Mouse (Mus musculus) intestine, embryonic 16.5 days (tissue): Measurements from ENCODE around the gene Atn1. TPM values are rescaled to one million over a fixed set of nuclear protein-coding genes. Genes with fewer than 3 reads are reported as not detected.

ENCODE experiments used
- ATAC-seq: fragments of 200-750 bp; cut with Nextera tagmentation; 2 replicates; pipeline ENCODE4 v1.8.0; 2017; ENCODE audit warnings: moderate TSS enrichment, moderate library complexity
- H3K27ac ChIP-seq: fragments of 300-500 bp; sonication (generic); 2 replicates; pipeline ENCODE4 v1.5.1; 2014; ENCODE audit warnings: mild to moderate bottlenecking, low read length
- H3K27me3 ChIP-seq: fragments of 300-500 bp; sonication (generic); replicated peaks from 2 replicates; pipeline ENCODE4 v1.6.1; 2014; ENCODE audit warnings: low read length, control low read depth, mixed read lengths; ENCODE audit not compliant: control insufficient read depth, insufficient read depth
- H3K36me3 ChIP-seq: fragments of 300-500 bp; sonication (generic); 2 replicates; pipeline ENCODE4 v1.6.1; 2014; ENCODE audit warnings: low read length, control low read depth; ENCODE audit not compliant: control insufficient read depth, insufficient read depth
- H3K4me1 ChIP-seq: fragments of 300-500 bp; sonication (generic); 2 replicates; pipeline ENCODE4 v1.6.1; 2014; ENCODE audit warnings: low read length, control low read depth, mixed read lengths; ENCODE audit not compliant: control insufficient read depth, insufficient read depth
- H3K4me2 ChIP-seq: fragments of 300-500 bp; sonication (generic); 2 replicates; pipeline ENCODE4 v1.6.1; 2014; ENCODE audit warnings: low read depth, low read length, control low read depth
- H3K4me3 ChIP-seq: fragments of 300-500 bp; sonication (generic); 2 replicates; pipeline ENCODE4 v1.5.1; 2014; ENCODE audit warnings: mild to moderate bottlenecking, low read length
- H3K9ac ChIP-seq: fragments of 300-500 bp; sonication (generic); 2 replicates; pipeline ENCODE4 v1.6.1; 2014; ENCODE audit warnings: low read depth, low read length
- H3K9me3 ChIP-seq: fragments of 300-500 bp; sonication (generic); 2 replicates; pipeline ENCODE4 v1.6.1; 2016; ENCODE audit warnings: low read length, control low read depth; ENCODE audit not compliant: control insufficient read depth
- WGBS: fragments of 180-500 bp; shearing (Covaris S2); extraction: QIAGEN DNeasy Blood & Tissue Kit; methylation state at CpG from one replicate; pipeline ENCODE4 v1.1.7; 2014; 5-methylcytosine and 5-hydroxymethylcytosine counted together
- polyA plus RNA-seq: library from polyadenylated mRNA; unstranded; fragments of >200 nt; fragmentation: Nextera tagmentation; extraction: Ambion mirVana; gene quantifications from 2 replicates; pipeline ENCODE4 v1.2.1, GENCODE M21; 2015

Gene Atn1
- polyA plus RNA-seq, 1 experiment from 2014 or later, result 8.3 TPM

GRCm38 (mm10) chr6:124745490-124746295 is 10.6 kb downstream of the Atn1 start:
- Histone ChIP-seq H3K27ac (peak overlapping the region; percentile 90), H3K9ac (peak overlapping the region; percentile 96), H3K36me3 (peaks cover 20% of the 10 kb centered on the region; the same call in 1 of the 2 replicates), H3K9me3 (no peaks in the 10 kb centered on the region), H3K4me1 (peaks cover 24% of the 10 kb centered on the region), H3K27me3 (no peaks in the 10 kb centered on the region), H3K4me2 (peak overlapping the region; percentile 99), H3K4me3 (peak overlapping the region; percentile 62)
- ATAC-seq, result peak; percentile 83
- WGBS, result 1% methylated on average over 85 of the region's 85 CpGs

DNA sequence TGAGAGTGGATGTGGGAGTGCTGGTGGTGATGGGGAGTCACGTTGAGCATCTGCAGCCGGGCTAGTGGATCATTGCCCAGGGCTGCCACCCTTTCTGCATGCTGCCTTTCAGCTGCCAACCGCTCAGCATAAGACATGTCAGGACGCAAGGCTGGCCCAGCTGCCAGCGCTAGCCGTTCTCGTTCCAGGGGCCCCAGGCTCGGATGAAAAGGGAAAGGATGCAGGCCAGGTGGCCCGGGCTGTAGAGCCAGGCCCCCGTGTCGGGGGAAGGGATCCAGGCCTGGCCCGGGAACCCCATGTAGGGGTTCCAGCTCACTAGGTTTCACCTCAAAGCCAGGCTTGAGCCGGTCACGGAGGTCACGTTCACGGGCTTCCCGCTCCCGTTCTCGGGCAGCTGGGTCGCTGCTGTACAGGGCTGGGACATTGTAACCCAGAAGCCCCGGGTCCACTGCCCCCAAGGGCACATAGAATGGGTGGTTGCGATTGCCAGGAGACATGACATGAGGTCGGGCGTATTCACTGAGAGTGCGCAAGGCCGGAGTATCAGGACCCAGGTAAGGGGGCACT is 11.5 kb downstream of the Atn1 start:
- Histone ChIP-seq H3K9ac (peak overlapping the region; percentile 96), H3K4me2 (peak overlapping the region; percentile 99), H3K4me1 (peaks cover 26% of the 10 kb centered on the region), H3K27me3 (no peaks in the 10 kb centered on the region), H3K36me3 (peaks cover 20% of the 10 kb centered on the region; the same call in 1 of the 2 replicates), H3K4me3 (peak overlapping the region; percentile 62), H3K27ac (peak overlapping the region; percentile 56), H3K9me3 (no peaks in the 10 kb centered on the region)
- 71% methylated on average over 26 of the region's 26 CpGs for WGBS
- no peak for ATAC-seq

DNA sequence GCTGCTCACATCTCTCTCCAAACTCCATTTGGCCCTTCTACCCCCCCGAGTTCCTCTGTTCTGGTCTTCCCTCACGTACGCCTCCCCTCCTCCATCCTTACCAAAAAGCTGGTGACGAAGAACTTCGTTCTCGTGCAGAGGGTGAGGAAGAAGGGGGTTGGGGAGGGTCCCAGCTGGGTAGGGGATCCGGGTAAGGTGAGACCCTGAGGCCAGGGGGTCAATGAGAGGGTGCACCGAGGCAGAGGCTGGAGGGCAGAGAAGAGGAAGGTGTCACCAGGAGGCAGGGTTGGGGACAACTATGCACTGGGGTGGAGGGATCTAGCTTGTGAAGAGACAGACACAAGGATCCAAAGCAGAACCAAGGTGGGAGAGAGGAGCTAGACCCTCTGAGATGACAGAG is 12.7 kb downstream of the Atn1 start:
- no peak for ATAC-seq
- Histone ChIP-seq H3K27me3 (no peaks in the 10 kb centered on the region), H3K9me3 (no peaks in the 10 kb centered on the region), H3K27ac (no peak overlapping the region), H3K36me3 (peaks cover 14% of the 10 kb centered on the region; the same call in 1 of the 2 replicates), H3K4me3 (no peak overlapping the region), H3K4me2 (no peak overlapping the region), H3K4me1 (peaks cover 37% of the 10 kb centered on the region), H3K9ac (no peak overlapping the region)
- WGBS, result 88% methylated on average over 8 of the region's 8 CpGs

GRCm38 (mm10) chr6:124742839-124743514 is 13.3 kb downstream of the Atn1 start:
- ATAC-seq, result no peak
- H3K4me3 ChIP-seq, result no peak overlapping the region
- 90% methylated on average over 15 of the region's 15 CpGs for WGBS
- no peak overlapping the region for H3K27ac ChIP-seq
- H3K36me3 ChIP-seq, result peaks cover 14% of the 10 kb centered on the region; the same call in 1 of the 2 replicates
- H3K27me3 ChIP-seq, result no peaks in the 10 kb centered on the region
- peak overlapping the region; percentile 4; the same call in 1 of the 2 replicates for H3K9ac ChIP-seq
- peaks cover 37% of the 10 kb centered on the region for H3K4me1 ChIP-seq
- H3K9me3 ChIP-seq, result no peaks in the 10 kb centered on the region
- H3K4me2 ChIP-seq, result no peak overlapping the region

DNA sequence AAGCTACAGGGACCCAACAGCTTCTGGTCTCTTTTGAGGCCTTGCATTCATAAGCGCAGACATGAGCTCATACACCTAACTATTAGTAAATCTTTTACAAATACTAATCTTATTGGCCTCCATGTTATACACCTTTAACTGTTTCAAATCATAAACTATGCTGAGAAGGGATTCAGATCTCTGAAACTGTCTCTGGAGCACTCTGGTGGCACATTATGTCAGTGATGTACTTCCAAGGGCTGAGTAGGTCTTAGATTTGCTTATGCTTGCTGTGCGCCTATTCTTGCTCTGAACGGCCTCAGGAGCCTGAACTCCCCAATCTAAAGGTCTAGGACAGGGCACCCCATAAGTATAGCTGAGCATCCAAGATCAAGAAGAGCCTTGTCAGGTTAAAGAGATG is 14.5 kb downstream of the Atn1 start:
- H3K9ac ChIP-seq, result peak overlapping the region; percentile 60
- WGBS, result 67% methylated on average over 3 of the region's 3 CpGs
- peaks cover 8% of the 10 kb centered on the region; the same call in 1 of the 2 replicates for H3K36me3 ChIP-seq
- H3K27me3 ChIP-seq, result no peaks in the 10 kb centered on the region
- H3K4me2 ChIP-seq, result peak overlapping the region; percentile 68
- no peak for ATAC-seq
- H3K27ac ChIP-seq, result peak overlapping the region; percentile 99
- peaks cover 36% of the 10 kb centered on the region for H3K4me1 ChIP-seq
- no peaks in the 10 kb centered on the region for H3K9me3 ChIP-seq
- peak overlapping the region; percentile 55 for H3K4me3 ChIP-seq

GRCm38 (mm10) chr6:124740888-124741761 is 15.2 kb downstream of the Atn1 start, which contains the start of gene Grcc10:
TSS of gene Grcc10 (minus strand) at chr6:124741374.
- H3K4me1 ChIP-seq, result peaks cover 29% of the 10 kb centered on the region
- H3K27me3 ChIP-seq, result no peaks in the 10 kb centered on the region
- H3K4me2 ChIP-seq, result peak within 1 kb of the TSS; percentile 68
- peak within 1 kb of the TSS; percentile 99 for H3K27ac ChIP-seq
- ATAC-seq, result peak; percentile 72
- H3K9ac ChIP-seq, result peak within 1 kb of the TSS; percentile 69
- H3K9me3 ChIP-seq, result no peaks in the 10 kb centered on the region
- under 1% methylated on average over 41 of the region's 41 CpGs for WGBS
- H3K4me3 ChIP-seq, result peak within 1 kb of the TSS; percentile 55
- peaks cover 8% of the 10 kb centered on the region; the same call in 1 of the 2 replicates for H3K36me3 ChIP-seq

DNA sequence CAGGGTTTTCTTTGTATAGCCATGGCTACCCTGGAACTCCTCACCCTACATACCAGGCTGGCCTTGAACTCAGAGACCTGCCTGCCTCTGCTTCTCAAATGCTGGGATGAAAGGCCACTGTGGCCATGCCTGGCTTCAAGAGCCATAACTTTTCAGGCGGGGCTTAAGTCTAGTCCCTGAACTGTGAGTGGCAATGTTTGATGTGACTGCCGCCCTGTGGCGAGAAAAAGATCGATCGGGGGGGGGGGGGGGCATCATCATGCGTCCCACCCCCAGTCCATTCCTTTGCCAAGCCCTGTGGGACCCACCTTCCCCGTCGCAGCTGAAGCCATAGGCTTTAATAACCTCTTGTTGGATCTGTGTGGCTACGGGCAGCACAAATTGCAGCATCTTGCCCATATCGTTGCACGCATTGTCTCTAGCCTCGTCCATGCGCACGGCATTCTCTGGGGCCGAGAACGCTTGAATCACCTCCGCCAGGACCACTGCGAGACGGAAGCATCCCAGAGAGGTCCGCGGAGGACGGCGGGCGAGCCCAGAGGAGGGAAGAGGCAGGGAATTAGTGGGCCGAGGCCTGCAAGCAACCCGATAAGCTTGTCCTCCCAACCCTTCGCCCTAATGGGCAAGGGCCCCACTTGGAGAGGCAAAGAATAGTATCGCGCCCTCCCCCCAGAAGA is 16.0 kb downstream of the Atn1 start:
- peak overlapping the region; percentile 69 for H3K9ac ChIP-seq
- peaks cover 26% of the 10 kb centered on the region for H3K4me1 ChIP-seq
- no peaks in the 10 kb centered on the region for H3K27me3 ChIP-seq
- H3K9me3 ChIP-seq, result no peaks in the 10 kb centered on the region
- peak overlapping the region; percentile 68 for H3K4me2 ChIP-seq
- ATAC-seq, result peak; percentile 14
- H3K27ac ChIP-seq, result peak overlapping the region; percentile 99
- WGBS, result 1% methylated on average over 29 of the region's 29 CpGs
- peaks cover 8% of the 10 kb centered on the region; the same call in 1 of the 2 replicates for H3K36me3 ChIP-seq
- peak overlapping the region; percentile 55 for H3K4me3 ChIP-seq

GRCm38 (mm10) chr6:124739231-124739796 is 17.0 kb downstream of the Atn1 start:
- Histone ChIP-seq H3K4me2 (peak overlapping the region; percentile 45), H3K9me3 (no peaks in the 10 kb centered on the region), H3K4me3 (no peak overlapping the region), H3K4me1 (peaks cover 20% of the 10 kb centered on the region), H3K27ac (peak overlapping the region; percentile 99), H3K36me3 (peaks cover 8% of the 10 kb centered on the region; the same call in 1 of the 2 replicates), H3K9ac (peak overlapping the region; percentile 55), H3K27me3 (no peaks in the 10 kb centered on the region)
- ATAC-seq, result no peak
- WGBS, result 79% methylated on average over 10 of the region's 10 CpGs
